Mouse (Mus musculus) cerebellum, adult 2 months (tissue): ENCODE results near the gene Unc5c.

Experiments used
- CTCF ChIP-seq: fragments of 200-500 bp; IDR thresholded peaks from 2 replicates; pipeline ENCODE4 v1.5.1; 2011; ENCODE audit warnings: low read depth, mild to moderate bottlenecking, control low read depth, low read length, moderate library complexity, borderline replicate concordance; ENCODE audit not compliant: insufficient read depth
- POLR2A ChIP-seq: fragments of 200-500 bp; IDR thresholded peaks from 2 replicates; pipeline ENCODE4 v1.6.1; 2011; ENCODE audit warnings: low read length, control low read depth, borderline replicate concordance; ENCODE audit not compliant: insufficient read depth

- TF ChIP-seq CTCF: no peak
- TF ChIP-seq POLR2A: no peak
Observed at GRCm38 (mm10) chr3:141577382-141577781, 112.4 kb downstream of the Unc5c start.
